Mouse (Mus musculus) cerebellum, adult 2 months (tissue): ENCODE measurements around the gene 4921507P07Rik. TPM values are rescaled to one million over a fixed set of nuclear protein-coding genes. Genes with fewer than 3 reads are reported as not detected.

ENCODE experiments used
- DNase-seq, 2 experiments: peaks; one replicate each; pipeline ENCODE4 v3.0.0; 2021
- H3K27ac ChIP-seq: fragments of 200-500 bp; 2 replicates; pipeline ENCODE4 v1.5.1; 2012; ENCODE audit warnings: low read length, control low read depth, inconsistent platforms; ENCODE audit not compliant: insufficient read depth
- H3K27me3 ChIP-seq: fragments of 200-500 bp; 2 replicates; pipeline ENCODE4 v1.6.1; 2012; ENCODE audit warnings: inconsistent platforms, mild to moderate bottlenecking, low read length, moderate library complexity; ENCODE audit not compliant: control insufficient read depth, insufficient read depth
- H3K4me1 ChIP-seq: fragments of 200-500 bp; 2 replicates; pipeline ENCODE4 v1.6.1; 2011; ENCODE audit warnings: low read length; ENCODE audit not compliant: control insufficient read depth, insufficient read depth
- H3K4me3 ChIP-seq: fragments of 200-500 bp; replicated peaks from 2 replicates; pipeline ENCODE3; 2011; ENCODE audit warnings: mild to moderate bottlenecking, low read depth, low read length, control low read depth; ENCODE audit not compliant: insufficient read depth
- CTCF ChIP-seq: fragments of 200-500 bp; IDR thresholded peaks from 2 replicates; pipeline ENCODE4 v1.5.1; 2011; ENCODE audit warnings: low read depth, mild to moderate bottlenecking, control low read depth, low read length, moderate library complexity, borderline replicate concordance; ENCODE audit not compliant: insufficient read depth
- POLR2A ChIP-seq: fragments of 200-500 bp; IDR thresholded peaks from 2 replicates; pipeline ENCODE4 v1.6.1; 2011; ENCODE audit warnings: low read length, control low read depth, borderline replicate concordance; ENCODE audit not compliant: insufficient read depth
- WGBS: fragments of 180-500 bp; shearing (Covaris S2); methylation state at CpG from one replicate; pipeline ENCODE4 v1.1.7; 2018; 5-methylcytosine and 5-hydroxymethylcytosine counted together
- polyA plus RNA-seq: library from polyadenylated mRNA; depleted of rRNA; stranded (reverse); fragments of >200 nt; gene quantifications from 2 replicates; pipeline ENCODE4 v1.2.3, GENCODE M21; 2012

Gene 4921507P07Rik
- polyA plus RNA-seq, 1 experiment, result 2.7 TPM

GRCm38 (mm10) chr6:50552881-50553518 lies 43.4 kb downstream of the 4921507P07Rik start:
- WGBS, result 82% methylated on average over 5 of the region's 5 CpGs
- no peak for TF ChIP-seq POLR2A
- no peak for TF ChIP-seq CTCF
- no peak overlapping the region for H3K4me3 ChIP-seq
- peaks cover 3% of the 10 kb centered on the region for H3K4me1 ChIP-seq
- H3K27me3 ChIP-seq, result no peaks in the 10 kb centered on the region
- no peak overlapping the region for H3K27ac ChIP-seq
- no peak for DNase-seq

GRCm38 (mm10) chr6:50549791-50550190 lies 46.6 kb downstream of the 4921507P07Rik start:
- 19% methylated on average over 7 of the region's 7 CpGs for WGBS
- H3K4me3 ChIP-seq, result no peak overlapping the region
- peak in 1 of 2 experiments; percentile 27 for DNase-seq
- H3K4me1 ChIP-seq, result peaks cover 3% of the 10 kb centered on the region
- no peaks in the 10 kb centered on the region for H3K27me3 ChIP-seq
- TF ChIP-seq CTCF (no peak), POLR2A (no peak)
- H3K27ac ChIP-seq, result no peak overlapping the region

- DNase-seq, result no peak
- 84% methylated on average over 5 of the region's 5 CpGs for WGBS
- no peaks in the 10 kb centered on the region for H3K27me3 ChIP-seq
- TF ChIP-seq POLR2A, result no peak
- no peak for TF ChIP-seq CTCF
- H3K27ac ChIP-seq, result no peak overlapping the region
- H3K4me3 ChIP-seq, result no peak overlapping the region
- peaks cover 3% of the 10 kb centered on the region for H3K4me1 ChIP-seq
These were observed 47.4 kb downstream of the 4921507P07Rik start for GRCm38 (mm10) chr6:50549051-50549450.

GRCm38 (mm10) chr6:50545412-50546043 lies 50.9 kb downstream of the 4921507P07Rik start:
- peak; percentile 70; the same call in 1 of the 2 replicates for TF ChIP-seq CTCF
- TF ChIP-seq POLR2A, result no peak
- peak in 1 of 2 experiments; percentile 29 for DNase-seq

GRCm38 (mm10) chr6:50542535-50542934 lies 53.9 kb downstream of the 4921507P07Rik start:
- no peak for DNase-seq
- H3K27ac ChIP-seq, result no peak overlapping the region
- WGBS, result 100% methylated on average over 1 of the region's 1 CpGs
- no peaks in the 10 kb centered on the region for H3K27me3 ChIP-seq
- H3K4me3 ChIP-seq, result no peak overlapping the region
- TF ChIP-seq CTCF, result no peak
- no peak for TF ChIP-seq POLR2A
- no peaks in the 10 kb centered on the region for H3K4me1 ChIP-seq

More at GRCm38 (mm10) chr6:50545412-50546043, 50.9 kb downstream of the 4921507P07Rik start:
- Histone ChIP-seq H3K4me1 (peaks cover 3% of the 10 kb centered on the region), H3K27me3 (no peaks in the 10 kb centered on the region), H3K4me3 (no peak overlapping the region), H3K27ac (no peak overlapping the region)
- 27% methylated on average over 10 of the region's 10 CpGs for WGBS

- Histone ChIP-seq H3K4me3 (no peak overlapping the region), H3K27ac (no peak overlapping the region), H3K4me1 (no peaks in the 10 kb centered on the region), H3K27me3 (no peaks in the 10 kb centered on the region)
- no peak for DNase-seq
- no peak for TF ChIP-seq CTCF
- TF ChIP-seq POLR2A, result no peak
- 48% methylated on average over 1 of the region's 1 CpGs for WGBS
These were observed 56.8 kb downstream of the 4921507P07Rik start for GRCm38 (mm10) chr6:50539641-50540040.

GRCm38 (mm10) chr6:50536461-50536892 lies 60.0 kb downstream of the 4921507P07Rik start:
- Histone ChIP-seq H3K27me3 (no peaks in the 10 kb centered on the region), H3K4me1 (no peaks in the 10 kb centered on the region), H3K4me3 (no peak overlapping the region), H3K27ac (no peak overlapping the region)
- TF ChIP-seq POLR2A (no peak), CTCF (peak; percentile 97)
- peak; percentile 65 to 70 for DNase-seq
- WGBS, result 10% methylated on average over 7 of the region's 7 CpGs

GRCm38 (mm10) chr6:50535346-50535745 lies 61.1 kb downstream of the 4921507P07Rik start:
- 85% methylated on average over 3 of the region's 3 CpGs for WGBS
- H3K27me3 ChIP-seq, result no peaks in the 10 kb centered on the region
- no peak for DNase-seq
- no peak overlapping the region for H3K4me3 ChIP-seq
- TF ChIP-seq CTCF (no peak), POLR2A (no peak)
- no peak overlapping the region for H3K27ac ChIP-seq
- no peaks in the 10 kb centered on the region for H3K4me1 ChIP-seq
